12 mouse cellular contexts compared by ENCODE assay signal in genomic region chr10:75173712-75174111, GRCm38 (mm10). TPM values are rescaled to one million over a fixed set of nuclear protein-coding genes. Genes with fewer than 3 reads are reported as not detected.
DNase-seq lines count a peak whose midpoint lies in the region; ATAC-seq lines count a peak whose summit lies in the region.
"Had no signal": no experiment of that assay in that cellular context is flagged by ENCODE, and none has a peak within 500 bp of the region (broad histone marks: within the 10 kb centered on the region; RNA-seq: fewer than 3 reads in every experiment).

No protein-coding gene starts in this region.

- peak overlapping the region; percentile 45; the same call in 1 of the 2 replicates for H3K27ac ChIP-seq in kidney, embryonic 16.5 days (ENCODE audit: low read length)
- H3K27ac ChIP-seq in heart, embryonic 11.5 days (ENCODE audit: low read depth, low read length), result peak overlapping the region; percentile 93
- H3K27ac ChIP-seq: embryonic facial prominence, embryonic 15.5 days had no signal

- ATAC-seq in kidney, embryonic 16.5 days (ENCODE audit: low FRiP score, low TSS enrichment), result no peak
- no peak; the same call in 1 of the 2 replicates for ATAC-seq in heart, embryonic 11.5 days (replicated peaks; ENCODE audit: insufficient number of reproducible peaks, low FRiP score, low TSS enrichment)

- no peak overlapping the region for H3K9ac ChIP-seq in kidney, embryonic 16.5 days (replicated peaks; ENCODE audit: low read length)
- H3K9ac ChIP-seq in heart, embryonic 11.5 days (ENCODE audit: low read depth, low read length), result peak overlapping the region; percentile 58
- H3K9ac ChIP-seq: embryonic facial prominence, embryonic 15.5 days had no signal

- DNase-seq in kidney, adult 8-10 months, result no peak
- peak; percentile 46 to 50 for DNase-seq in heart, postnatal 10 days
- peak; percentile 34 to 63 for DNase-seq in lung, postnatal 4 days
- no peak for DNase-seq in spleen, postnatal 14 days (ENCODE audit: low spot score in 2 of 2)
- no peak for DNase-seq in c-Kit-positive CD71-positive TER-119-positive erythroid progenitor cells, embryonic 14.5 days (ENCODE audit: low spot score)
- DNase-seq: adrenal gland, adult 8-10 months; cerebellum, adult 9-11 months; kidney, adult 11 months; thymus, adult 2 months had no signal

- WGBS in kidney, embryonic 16.5 days, result 57% methylated on average over 12 of the region's 12 CpGs
- WGBS in heart, embryonic 11.5 days (ENCODE audit: insufficient replicate concordance), result 46% methylated on average over 12 of the region's 12 CpGs

- H3K4me1 ChIP-seq in kidney, embryonic 16.5 days (ENCODE audit: insufficient read depth, low read length), result peaks cover 28% of the 10 kb centered on the region
- peaks cover 33% of the 10 kb centered on the region for H3K4me1 ChIP-seq in heart, embryonic 11.5 days (ENCODE audit: control insufficient read depth, insufficient read depth, low read length)

- no peaks in the 10 kb centered on the region for H3K9me3 ChIP-seq in kidney, embryonic 16.5 days (ENCODE audit: low read length)
- H3K9me3 ChIP-seq in heart, embryonic 11.5 days (replicated peaks; ENCODE audit: control insufficient read depth, low read length), result no peaks in the 10 kb centered on the region
- H3K9me3 ChIP-seq: embryonic facial prominence, embryonic 15.5 days had no signal

- H3K4me2 ChIP-seq in kidney, embryonic 16.5 days (replicated peaks; ENCODE audit: low read depth, low read length), result no peak overlapping the region
- peak overlapping the region; percentile 57 for H3K4me2 ChIP-seq in heart, embryonic 11.5 days
- H3K4me2 ChIP-seq: embryonic facial prominence, embryonic 15.5 days had no signal

- no peak overlapping the region for H3K4me3 ChIP-seq in kidney, embryonic 16.5 days (ENCODE audit: low read length)
- peak overlapping the region; percentile 21 for H3K4me3 ChIP-seq in heart, embryonic 11.5 days (ENCODE audit: low read depth, low read length)
- H3K4me3 ChIP-seq: embryonic facial prominence, embryonic 15.5 days had no signal

- H3K27me3 ChIP-seq in kidney, embryonic 16.5 days (ENCODE audit: insufficient read depth, low read length), result no peaks in the 10 kb centered on the region
- no peaks in the 10 kb centered on the region for H3K27me3 ChIP-seq in heart, embryonic 11.5 days (ENCODE audit: control insufficient read depth, insufficient read depth, low read length)
- H3K27me3 ChIP-seq: embryonic facial prominence, embryonic 15.5 days had no signal

- peaks cover 42% of the 10 kb centered on the region for H3K36me3 ChIP-seq in kidney, embryonic 16.5 days (ENCODE audit: insufficient read depth, low read length)
- H3K36me3 ChIP-seq in heart, embryonic 11.5 days (ENCODE audit: control insufficient read depth, insufficient read depth, low read length), result peaks cover 26% of the 10 kb centered on the region

- intact Hi-C loops in heart, postnatal 10 days (cut with DNase I), result no loop called here

RNA-seq across cellular contexts. Expression of gene Specc1l, which starts 38.2 kb away (rescaled TPM):
- 33.2 and 33.4 TPM in 2 replicates for polyA plus RNA-seq in kidney, embryonic 16.5 days (2015; fragmentation: Nextera tagmentation; extraction: Ambion mirVana)
- polyA plus RNA-seq in heart, embryonic 11.5 days (2014; fragmentation: Nextera tagmentation; extraction: Ambion mirVana), result 15.7 and 16.6 TPM in 2 replicates
- total RNA-seq in heart, postnatal 10 days (2021), result 10 to 100 TPM; 36.9 to 49.4 TPM

Comparison
In these comparisons a context has a peak if more than half of its experiments do, and no peak if none do; other contexts are left out.
1. DNase-seq: peak in heart, postnatal 10 days (2 of 2) and lung, postnatal 4 days (2 of 2); none in kidney, adult 8-10 months (0 of 2), spleen, postnatal 14 days (0 of 2) and c-Kit-positive CD71-positive TER-119-positive erythroid progenitor cells, embryonic 14.5 days (single experiment).